Mouse (Mus musculus) thymus, postnatal 0 days (tissue): ENCODE measurements around the gene Cryab. TPM values are rescaled to one million over a fixed set of nuclear protein-coding genes. Genes with fewer than 3 reads are reported as not detected.

Experiments
- DNase-seq: peaks from one replicate; pipeline ENCODE4 v3.0.0-alpha.2; 2015; ENCODE audit warnings: low spot score
- polyA plus RNA-seq: library from polyadenylated mRNA; unstranded; fragments of >200 nt; fragmentation: Nextera tagmentation; extraction: Ambion mirVana; gene quantifications from 2 replicates; pipeline ENCODE4 v1.2.1, GENCODE M21; 2015

The Cryab gene
- polyA plus RNA-seq, 1 experiment from 2014 or later = 17.5 TPM

- no peak for DNase-seq
Observed at GRCm38 (mm10) chr9:50742261-50742660, 8.9 kb upstream of the Cryab start.

GRCm38 (mm10) chr9:50742744-50743143 lies 8.4 kb upstream of the Cryab start:
- no peak for DNase-seq

- DNase-seq = no peak
Observed at GRCm38 (mm10) chr9:50745806-50746205, 5.3 kb upstream of the Cryab start.

GRCm38 (mm10) chr9:50746214-50746677 lies 4.9 kb upstream of the Cryab start, which contains the start of gene 2310030G06Rik:
2310030G06Rik (minus strand) TSS chr9:50746536.
- no peak for DNase-seq

GRCm38 (mm10) chr9:50750706-50751105 lies 419 bp upstream of the Cryab start:
- DNase-seq = no peak

GRCm38 (mm10) chr9:50752054-50752602 lies 1.0 kb downstream of the Cryab start, which contains the start of gene Hspb2:
Hspb2 (minus strand) TSS chr9:50752354.
- no peak for DNase-seq

GRCm38 (mm10) chr9:50752784-50753615 lies 1.9 kb downstream of the Cryab start:
- no peak for DNase-seq

- no peak for DNase-seq
Observed at GRCm38 (mm10) chr9:50753947-50754346, 2.8 kb downstream of the Cryab start.

GRCm38 (mm10) chr9:50756711-50757110 lies 5.6 kb downstream of the Cryab start:
- no peak for DNase-seq

- DNase-seq = no peak
Observed at GRCm38 (mm10) chr9:50761520-50762243, 10.6 kb downstream of the Cryab start.

- DNase-seq = peak; percentile 17
Observed at GRCm38 (mm10) chr9:50763331-50763730, 12.2 kb downstream of the Cryab start.

- no peak for DNase-seq
Observed at GRCm38 (mm10) chr9:50767531-50768106, 16.5 kb downstream of the Cryab start.

GRCm38 (mm10) chr9:50768107-50769002 lies 17.2 kb downstream of the Cryab start, which contains the start of gene Fdxacb1:
Fdxacb1 (plus strand) TSS chr9:50768236.
- peak; percentile 99 for DNase-seq

GRCm38 (mm10) chr9:50770011-50770410 lies 18.9 kb downstream of the Cryab start:
- DNase-seq = no peak

GRCm38 (mm10) chr9:50774026-50774462 lies 22.9 kb downstream of the Cryab start:
- no peak for DNase-seq

GRCm38 (mm10) chr9:50774991-50775612 lies 24.0 kb downstream of the Cryab start, which contains the start of the genes Alg9 and 1110032A03Rik:
Alg9 (plus strand) TSS chr9:50775019.
1110032A03Rik (minus strand) TSS chr9:50775520.
- DNase-seq = peak; percentile 79

GRCm38 (mm10) chr9:50775662-50776126 lies 24.6 kb downstream of the Cryab start:
- peak; percentile 28 for DNase-seq

- DNase-seq = no peak
Observed at GRCm38 (mm10) chr9:50776162-50776760, 25.1 kb downstream of the Cryab start.

- peak; percentile 62 for DNase-seq
Observed at GRCm38 (mm10) chr9:50782155-50782554, 31.0 kb downstream of the Cryab start.
